Mouse (Mus musculus) kidney, adult 9 months (tissue): ENCODE results near the gene Emc10.

Source experiments
- DNase-seq: peaks from one replicate; pipeline ENCODE4 v3.0.0; 2022

Gene Emc10

GRCm38 (mm10) chr7:44525126-44525832, 28.9 kb upstream of the Emc10 start:
- peak; percentile 93 for DNase-seq

- peak; percentile 40 for DNase-seq
Measured at GRCm38 (mm10) chr7:44524502-44524901, 28.2 kb upstream of the Emc10 start, which contains the start of gene Mybpc2. TSS of gene Mybpc2 (minus strand) at chr7:44524656.

GRCm38 (mm10) chr7:44523056-44523455, 26.7 kb upstream of the Emc10 start:
- DNase-seq = no peak

DNA sequence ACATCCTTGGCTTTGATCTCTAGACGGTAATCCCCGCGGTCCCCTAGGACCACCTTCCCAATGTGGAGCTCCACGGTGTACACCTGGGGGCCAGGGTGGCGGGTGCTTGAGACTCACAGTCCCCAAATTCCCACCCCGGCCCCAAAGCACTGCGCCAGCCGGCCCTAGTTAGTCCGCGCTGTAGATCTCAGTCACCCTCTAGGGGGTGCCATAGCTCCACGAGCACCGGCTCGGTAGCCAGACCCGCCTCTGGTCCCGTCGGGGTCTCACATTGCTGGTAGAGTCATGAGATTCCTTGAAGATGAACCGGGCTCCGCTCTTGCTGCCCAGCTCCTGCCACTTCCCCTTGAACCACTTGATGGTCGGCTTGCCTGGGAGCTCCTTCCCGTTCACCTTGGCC, 25.4 kb upstream of the Emc10 start:
- peak; percentile 59 for DNase-seq

- DNase-seq = no peak
Measured at GRCm38 (mm10) chr7:44520990-44521389, 24.7 kb upstream of the Emc10 start.

- no peak for DNase-seq
Measured at GRCm38 (mm10) chr7:44519240-44519913, 23.0 kb upstream of the Emc10 start.

GRCm38 (mm10) chr7:44507491-44507890, 11.2 kb upstream of the Emc10 start:
- no peak for DNase-seq

GRCm38 (mm10) chr7:44501563-44502115, 5.3 kb upstream of the Emc10 start:
- peak; percentile 61 for DNase-seq

- no peak for DNase-seq
Measured at GRCm38 (mm10) chr7:44500046-44500445, 3.7 kb upstream of the Emc10 start.

- no peak for DNase-seq
Measured at GRCm38 (mm10) chr7:44498922-44499321, 2.6 kb upstream of the Emc10 start.

GRCm38 (mm10) chr7:44497361-44498055, 1.2 kb upstream of the Emc10 start:
- no peak for DNase-seq

DNA sequence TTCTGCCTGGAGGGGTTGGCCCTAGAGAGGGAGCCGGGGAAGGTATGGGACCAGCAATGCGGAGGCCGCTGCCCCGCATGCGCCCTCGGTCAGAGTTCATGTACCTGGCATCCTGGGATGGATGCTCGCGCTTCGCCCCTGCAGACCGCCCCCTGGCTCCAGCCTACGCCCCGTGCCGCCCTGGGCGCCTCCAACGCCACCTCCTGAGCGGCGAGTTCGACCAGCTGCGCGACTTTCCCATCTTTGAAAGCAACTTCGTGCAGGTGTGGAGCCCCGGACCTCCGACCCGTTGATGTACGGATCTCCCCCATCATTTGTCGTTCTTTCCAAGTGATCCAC, 411 bp upstream of the Emc10 start:
- DNase-seq = no peak

DNA sequence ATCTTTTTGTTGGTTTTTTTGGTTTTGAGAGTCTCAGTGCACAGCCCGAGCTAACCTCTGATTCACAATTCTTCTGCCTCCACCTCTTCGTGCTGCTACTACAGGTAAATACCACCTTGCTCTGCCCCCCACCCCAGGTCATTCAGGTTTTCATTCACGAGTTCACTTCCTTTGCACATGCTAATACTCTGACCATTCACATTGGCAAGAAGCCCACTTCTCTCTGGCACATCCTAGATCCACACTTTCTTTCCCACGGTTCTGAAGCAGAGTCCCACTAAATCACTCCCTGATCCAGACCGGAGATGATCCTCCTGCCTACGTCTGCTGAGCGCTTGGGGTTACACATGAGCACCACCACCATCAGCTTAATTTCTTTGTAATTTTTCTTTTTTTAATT, 1.2 kb downstream of the Emc10 start:
- no peak for DNase-seq

GRCm38 (mm10) chr7:44494681-44495080, 1.6 kb downstream of the Emc10 start:
- no peak for DNase-seq

DNA sequence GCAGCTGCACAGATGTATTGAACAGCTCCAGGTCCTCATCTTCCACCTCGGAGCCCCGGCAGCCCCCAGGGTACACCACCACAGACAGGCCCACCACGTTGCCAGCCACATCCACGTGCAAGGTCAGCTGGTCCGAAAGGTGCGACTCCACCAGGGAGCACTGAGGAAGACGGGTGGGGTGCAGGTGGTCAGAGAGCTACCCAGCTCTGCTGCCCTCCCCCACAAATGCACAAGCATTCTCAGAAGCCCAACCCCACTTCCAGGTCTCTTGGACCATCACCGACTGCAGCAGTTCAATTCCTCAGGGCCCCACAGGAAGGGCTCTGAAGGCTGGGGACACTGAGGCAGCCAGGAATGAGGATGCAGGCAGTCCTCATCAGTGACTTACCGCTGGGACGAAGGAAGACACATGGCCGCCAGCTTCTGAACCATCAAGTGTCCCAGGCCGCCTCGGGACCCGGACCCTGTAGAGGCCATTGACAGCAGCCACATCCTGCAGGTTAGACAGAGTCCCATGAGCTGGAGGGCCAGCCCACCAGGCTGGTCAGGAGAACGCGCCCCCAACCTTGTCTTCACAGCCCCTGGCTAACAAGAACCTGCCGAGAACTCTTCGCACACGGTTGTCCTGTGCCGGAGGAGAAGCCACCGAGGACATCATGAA, 4.0 kb downstream of the Emc10 start:
- DNase-seq = no peak

DNA sequence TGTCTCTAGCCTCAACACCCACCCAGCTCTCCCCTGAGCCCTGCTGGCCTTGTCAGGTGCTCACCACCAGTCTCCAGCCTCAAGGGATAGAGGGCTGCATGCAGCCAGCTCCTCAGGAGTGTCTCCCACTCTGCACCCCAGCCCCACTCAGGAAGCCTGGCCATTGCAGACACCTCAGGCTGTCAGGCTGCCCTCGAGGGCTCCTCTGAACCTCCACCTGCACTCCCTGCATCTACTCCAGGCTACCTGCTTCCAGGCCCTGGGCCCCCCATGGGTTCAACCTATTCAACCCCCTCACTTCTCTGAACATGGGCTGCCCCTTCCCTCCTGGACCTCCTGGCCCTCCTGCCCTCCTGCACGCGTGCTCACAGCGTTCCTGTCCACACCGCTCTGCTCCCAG, 4.9 kb downstream of the Emc10 start:
- no peak for DNase-seq

DNA sequence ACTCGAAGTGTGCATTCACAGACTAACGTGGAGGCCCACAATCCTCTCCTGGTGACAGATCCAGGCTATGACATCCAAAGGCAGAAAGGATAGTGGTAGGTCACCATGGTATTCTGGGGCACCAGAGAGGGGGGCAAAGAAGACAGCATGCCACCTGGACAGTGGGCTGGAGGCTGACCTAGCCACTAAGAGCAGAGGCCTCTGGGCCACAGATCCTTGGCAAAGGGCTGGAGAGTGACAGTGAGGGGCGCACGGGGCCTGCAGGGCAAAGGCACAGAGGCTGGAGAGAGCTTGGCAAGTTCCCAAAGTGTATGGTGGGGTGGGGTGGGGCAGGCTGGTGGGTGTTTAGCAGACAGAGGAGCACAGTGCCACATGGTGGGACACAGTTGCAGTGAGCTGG, 6.0 kb downstream of the Emc10 start:
- DNase-seq = no peak

DNA sequence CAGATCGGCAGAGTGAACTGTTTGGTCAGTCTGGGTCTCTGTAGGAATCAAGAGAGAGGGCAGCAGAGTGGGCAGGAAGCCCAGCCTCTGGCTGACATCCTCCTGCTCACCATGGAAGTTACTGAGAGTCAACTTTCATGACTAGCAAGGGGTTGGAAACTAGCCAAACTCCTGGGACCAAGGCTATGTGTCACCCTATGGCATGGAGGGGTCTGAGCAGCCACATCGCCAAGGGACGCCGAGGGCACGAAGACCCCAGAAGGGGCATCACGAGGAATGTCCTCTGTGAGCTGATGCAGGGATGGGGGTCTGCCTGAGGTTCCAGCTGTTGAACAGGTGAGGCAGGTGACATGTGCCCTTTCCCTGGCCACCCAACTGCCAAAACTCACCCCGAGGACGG, 7.8 kb downstream of the Emc10 start:
- no peak for DNase-seq

- no peak for DNase-seq
Measured at GRCm38 (mm10) chr7:44487936-44488335, 8.4 kb downstream of the Emc10 start.

GRCm38 (mm10) chr7:44486927-44487575, 9.3 kb downstream of the Emc10 start:
- DNase-seq = no peak

- DNase-seq = no peak
Measured at GRCm38 (mm10) chr7:44485572-44486195, 10.6 kb downstream of the Emc10 start.
